Mouse (Mus musculus): ENCODE data around the gene Cemip.

Gene Cemip

GRCm38 (mm10) chr7:84028368-84028767 lies 57.9 kb downstream of the Cemip start:
- DNase-seq (ENCODE audit: low spot score in 2 of 2) = no peak

DNA sequence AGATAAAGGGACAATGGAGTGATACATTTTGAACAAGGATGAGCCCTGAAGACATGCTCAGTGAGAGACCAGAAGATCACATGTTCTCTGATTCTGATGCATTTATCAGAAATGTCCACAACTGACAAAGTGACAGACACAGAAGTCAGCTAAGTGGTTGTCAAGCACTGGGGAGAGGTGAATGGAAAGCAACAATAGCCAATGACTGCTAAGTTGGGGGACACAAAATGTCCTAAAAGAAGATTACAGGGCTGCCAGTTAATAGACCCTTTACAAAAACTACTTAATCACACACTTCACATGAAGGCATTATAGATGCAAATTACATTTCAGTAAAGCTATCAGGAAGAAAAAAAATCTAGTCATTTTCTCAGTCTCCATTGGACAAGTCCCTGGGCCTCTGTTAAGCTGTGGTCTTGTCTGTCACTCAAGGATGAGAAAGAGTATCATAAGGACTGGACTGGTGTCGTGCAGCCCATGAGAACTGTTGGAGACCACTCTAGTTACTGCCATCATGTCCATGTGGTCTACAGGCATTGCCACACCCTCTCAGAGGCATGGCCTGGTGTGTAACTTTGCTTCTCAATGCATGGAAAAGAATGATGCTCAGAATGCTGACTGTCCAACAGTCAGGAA lies 59.2 kb downstream of the Cemip start:
- no peak for DNase-seq (ENCODE audit: low spot score in 2 of 2)

DNA sequence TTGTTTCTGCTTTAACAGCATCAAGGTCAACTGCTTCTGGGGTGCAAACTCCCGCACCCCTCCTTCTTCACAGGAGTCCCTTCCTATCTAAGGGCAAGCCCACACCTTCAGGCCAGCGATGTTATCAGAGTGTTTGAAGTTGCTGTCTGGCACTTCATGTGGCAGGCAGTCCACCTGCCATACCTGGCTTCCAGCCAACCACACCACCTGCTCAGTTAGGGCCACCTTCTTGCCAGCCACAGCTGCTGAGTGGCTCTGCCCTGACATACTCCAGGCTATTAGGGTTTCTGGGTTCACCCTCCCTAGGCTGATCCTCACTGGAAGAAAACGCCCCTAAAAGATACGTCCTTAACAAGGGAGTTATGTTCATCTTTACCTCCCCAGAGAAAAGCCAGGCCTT lies 60.2 kb downstream of the Cemip start:
- no peak for DNase-seq (ENCODE audit: low spot score in 2 of 2)

- no peak for DNase-seq (ENCODE audit: low spot score in 2 of 2)
Observed at GRCm38 (mm10) chr7:84023466-84023865, 62.8 kb downstream of the Cemip start.

DNA sequence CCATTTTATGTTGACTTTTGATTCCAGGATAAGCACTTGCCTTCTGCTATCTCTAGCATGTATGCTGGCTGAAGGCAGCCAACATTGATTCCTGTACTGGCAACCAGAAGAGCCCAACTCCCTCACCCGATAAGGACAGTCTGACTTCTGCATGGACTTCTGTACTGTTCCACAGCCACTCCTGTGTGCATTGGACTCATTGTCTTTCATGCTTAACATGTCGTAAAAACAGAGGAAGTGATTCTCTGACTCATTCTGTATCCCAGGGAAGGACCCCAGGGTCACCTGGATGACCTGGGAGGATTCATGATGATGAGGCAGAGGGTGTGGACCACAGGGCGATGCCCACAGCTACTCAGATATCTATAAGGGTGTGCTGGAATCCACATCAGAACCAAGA lies 63.8 kb downstream of the Cemip start:
- no peak for DNase-seq (ENCODE audit: low spot score in 2 of 2)

- no peak for DNase-seq (ENCODE audit: low spot score in 2 of 2)
Observed at GRCm38 (mm10) chr7:84019381-84019780, 66.9 kb downstream of the Cemip start.

- no peak for DNase-seq (ENCODE audit: low spot score in 2 of 2)
Observed at GRCm38 (mm10) chr7:84018291-84019266, 67.7 kb downstream of the Cemip start.

DNA sequence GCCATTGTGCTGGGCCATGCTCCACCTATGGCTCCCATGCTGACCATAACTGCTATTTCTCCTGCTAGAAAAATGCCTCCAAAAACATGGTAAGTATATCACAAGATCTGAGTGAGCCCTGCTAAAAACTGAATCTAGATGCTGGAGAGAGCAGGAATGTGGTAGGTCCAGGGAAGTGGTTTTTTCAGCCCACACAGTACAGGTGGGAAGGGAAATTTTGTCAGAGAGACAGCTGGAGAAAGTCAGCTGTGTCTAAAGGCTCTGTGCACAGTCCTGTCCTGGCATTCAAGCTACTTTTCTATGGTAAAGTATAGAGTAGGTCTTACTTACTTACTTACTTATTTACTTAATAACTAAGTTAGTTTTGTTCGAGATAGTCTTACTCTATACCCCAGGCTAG lies 71.3 kb downstream of the Cemip start:
- DNase-seq (ENCODE audit: low spot score in 2 of 2) = no peak

DNA sequence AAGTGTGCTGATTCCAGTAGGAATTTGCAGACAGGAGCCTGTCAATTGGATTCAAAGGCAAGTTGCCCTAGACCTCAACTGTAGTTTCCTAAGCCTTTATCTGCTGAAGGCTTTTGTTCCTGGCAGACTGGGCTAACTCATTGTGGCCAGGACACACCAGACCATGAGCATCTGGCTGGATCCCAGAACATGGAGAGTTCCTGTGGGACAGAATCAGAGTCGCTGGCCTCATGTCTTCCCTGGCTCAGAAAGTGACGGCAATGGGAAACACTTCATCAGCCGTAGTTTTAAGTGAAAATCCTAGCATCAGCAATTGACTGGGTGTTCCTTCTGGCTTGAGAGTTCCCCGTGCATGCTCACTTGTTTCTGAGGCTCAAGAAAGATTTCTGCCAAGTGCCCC lies 72.6 kb downstream of the Cemip start:
- DNase-seq (ENCODE audit: low spot score in 2 of 2) = no peak

DNA sequence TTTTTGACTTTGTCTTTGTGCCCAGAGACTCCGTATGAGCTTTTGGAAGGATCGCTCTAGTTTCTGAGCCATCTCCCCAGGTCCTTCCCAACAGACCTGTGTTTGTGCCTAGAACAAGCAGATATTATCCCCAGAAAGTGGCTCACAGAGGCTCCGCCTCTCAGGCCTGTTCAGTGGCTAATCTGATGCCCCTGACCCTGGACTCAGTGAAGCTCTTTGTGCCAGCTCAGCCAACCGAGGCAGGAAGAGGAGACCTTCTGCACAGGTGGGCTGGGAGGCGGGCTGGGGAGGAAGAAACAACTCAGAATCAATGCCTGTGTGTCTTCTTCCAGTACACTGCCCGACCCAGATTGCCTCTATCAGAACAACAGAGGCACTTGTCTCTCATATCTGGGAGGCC lies 81.9 kb downstream of the Cemip start:
- no peak for DNase-seq (ENCODE audit: low spot score in 2 of 2)

GRCm38 (mm10) chr7:84001516-84001915 lies 84.8 kb downstream of the Cemip start:
- peak; percentile 9 to 20 for DNase-seq (ENCODE audit: low spot score in 2 of 2)

DNA sequence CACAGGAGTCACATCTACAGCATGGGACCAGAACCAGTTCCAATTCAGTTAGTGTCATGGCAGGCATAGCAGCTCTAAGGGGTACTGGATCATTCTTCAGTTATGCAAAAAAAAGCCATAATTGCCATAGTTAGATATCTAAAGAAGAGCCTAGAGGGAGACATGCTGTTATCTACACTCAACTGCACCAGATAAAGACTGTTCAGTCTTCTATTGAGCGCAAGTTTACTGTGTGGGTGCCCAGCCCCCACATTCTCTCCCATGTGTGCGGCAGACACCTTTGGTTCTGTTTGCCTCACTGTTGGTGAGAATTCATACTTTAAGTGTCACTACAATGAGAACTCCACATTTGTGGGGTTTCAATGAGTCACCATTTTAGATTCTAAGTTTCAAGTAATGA lies 85.6 kb downstream of the Cemip start:
- DNase-seq (ENCODE audit: low spot score in 2 of 2) = no peak

DNA sequence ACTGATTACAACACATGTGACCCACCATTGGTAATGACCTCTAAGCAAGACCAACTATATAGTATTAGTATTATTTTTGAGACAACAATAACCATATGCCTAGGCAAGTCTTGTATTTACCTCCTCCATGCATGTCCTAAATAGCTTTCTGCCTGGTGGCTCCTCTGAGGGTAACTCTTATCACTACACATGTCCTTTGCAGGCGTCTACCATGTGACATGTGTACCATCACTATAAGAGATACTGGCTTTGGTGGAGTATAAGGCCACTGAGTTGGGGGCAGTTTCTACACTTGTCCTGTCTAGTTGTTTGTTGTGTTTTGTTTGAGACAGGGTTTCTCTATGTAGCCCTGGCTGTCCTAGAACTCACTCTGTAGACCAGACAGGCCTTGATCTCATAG lies 86.7 kb downstream of the Cemip start:
- DNase-seq (ENCODE audit: low spot score in 2 of 2) = no peak

DNA sequence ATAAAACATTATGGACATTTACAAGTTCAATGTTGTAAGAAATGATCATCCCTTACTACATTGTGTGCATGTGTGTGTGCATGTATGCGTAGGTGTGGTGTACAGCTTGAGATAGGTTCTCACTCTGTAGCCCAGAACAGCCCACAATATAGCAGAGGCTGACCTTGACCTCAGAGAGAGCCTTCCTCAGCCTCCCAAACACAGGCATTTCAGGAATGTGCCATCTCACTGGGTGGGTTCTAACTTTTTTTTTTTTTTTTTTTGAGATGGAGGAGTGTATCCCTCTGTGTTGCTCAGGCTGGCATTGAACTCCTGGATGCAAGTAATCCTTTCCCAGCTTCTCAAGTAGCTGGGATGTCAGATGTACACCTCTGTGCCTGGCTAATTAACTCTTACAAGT lies 92.0 kb downstream of the Cemip start:
- no peak for DNase-seq (ENCODE audit: low spot score in 2 of 2)

DNA sequence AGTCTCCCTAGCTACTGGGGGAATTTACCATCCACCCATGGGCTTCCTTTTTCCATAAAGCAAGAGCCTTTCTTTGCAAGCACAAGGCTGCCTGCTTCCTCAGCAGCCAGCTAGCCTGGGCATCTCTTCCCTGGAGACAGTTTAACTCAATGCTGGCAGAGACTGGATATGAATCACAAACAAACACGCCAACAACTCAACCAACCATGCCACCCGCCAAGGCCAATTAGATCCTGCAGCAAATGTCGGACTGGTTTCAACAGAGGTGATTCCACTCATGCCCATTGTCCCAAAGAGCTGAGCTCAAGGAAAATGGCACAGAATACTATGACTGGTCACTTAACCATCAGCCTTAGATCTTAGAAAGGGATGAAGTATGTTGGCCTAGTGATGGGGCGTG lies 97.0 kb downstream of the Cemip start:
- DNase-seq (ENCODE audit: low spot score in 2 of 2) = no peak

- no peak for DNase-seq (ENCODE audit: low spot score in 2 of 2)
Observed at GRCm38 (mm10) chr7:83985751-83986150, 100.6 kb downstream of the Cemip start.

- no peak for DNase-seq (ENCODE audit: low spot score in 2 of 2)
Observed at GRCm38 (mm10) chr7:83982566-83982965, 103.7 kb downstream of the Cemip start.

DNA sequence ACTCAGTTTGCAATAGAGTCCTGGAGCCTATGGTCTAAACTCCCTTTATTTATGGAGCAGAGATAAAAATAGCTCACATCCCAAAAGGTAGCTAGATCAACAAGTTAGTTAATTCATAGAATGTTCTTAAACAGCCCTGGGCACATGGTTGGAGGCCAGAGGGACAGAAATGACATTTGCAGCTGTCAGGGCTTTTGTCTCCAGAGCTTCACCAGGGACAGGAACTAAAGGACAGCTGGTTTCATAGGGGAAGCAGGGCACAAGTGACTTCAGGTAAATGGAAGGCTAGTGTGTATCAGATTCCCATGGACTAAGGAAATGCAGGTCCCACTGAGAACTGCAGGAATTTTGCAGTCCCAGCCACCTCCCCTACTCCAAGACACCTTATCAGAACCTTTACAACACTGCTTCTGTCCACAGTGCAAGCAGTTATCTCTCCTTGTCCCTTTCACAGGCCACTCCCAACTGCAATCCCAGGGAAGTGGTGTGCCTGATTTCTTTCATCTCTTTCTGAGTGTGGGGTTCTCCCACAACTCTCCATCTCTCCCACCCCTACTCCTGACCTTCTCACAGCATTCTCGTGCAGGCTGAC lies 107.3 kb downstream of the Cemip start:
- DNase-seq (ENCODE audit: low spot score in 2 of 2) = no peak

GRCm38 (mm10) chr7:83978410-83978809 lies 107.9 kb downstream of the Cemip start:
- no peak for DNase-seq (ENCODE audit: low spot score in 2 of 2)

GRCm38 (mm10) chr7:83976413-83976958 lies 109.8 kb downstream of the Cemip start:
- no peak for DNase-seq (ENCODE audit: low spot score in 2 of 2)

DNA sequence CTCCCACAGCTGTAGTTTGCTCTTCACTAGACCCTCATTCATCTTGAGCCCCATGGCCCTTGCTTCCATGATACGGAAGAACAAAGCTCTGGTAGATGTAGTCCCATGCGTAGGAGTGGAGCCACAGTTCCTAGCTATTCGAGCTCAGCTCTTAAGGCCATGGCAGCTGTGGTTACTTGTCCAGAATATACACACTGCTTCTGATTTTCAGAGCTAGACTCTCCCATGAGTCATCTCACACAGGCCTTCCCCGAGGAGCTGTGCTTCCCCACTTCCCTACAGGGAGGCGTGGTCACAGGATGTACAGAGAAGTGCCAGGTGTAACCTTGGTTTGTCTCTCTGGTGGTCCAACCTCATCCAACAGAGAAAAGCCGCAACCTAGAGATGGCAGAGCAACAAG lies 111.0 kb downstream of the Cemip start:
- no peak for DNase-seq (ENCODE audit: low spot score in 2 of 2)

DNA sequence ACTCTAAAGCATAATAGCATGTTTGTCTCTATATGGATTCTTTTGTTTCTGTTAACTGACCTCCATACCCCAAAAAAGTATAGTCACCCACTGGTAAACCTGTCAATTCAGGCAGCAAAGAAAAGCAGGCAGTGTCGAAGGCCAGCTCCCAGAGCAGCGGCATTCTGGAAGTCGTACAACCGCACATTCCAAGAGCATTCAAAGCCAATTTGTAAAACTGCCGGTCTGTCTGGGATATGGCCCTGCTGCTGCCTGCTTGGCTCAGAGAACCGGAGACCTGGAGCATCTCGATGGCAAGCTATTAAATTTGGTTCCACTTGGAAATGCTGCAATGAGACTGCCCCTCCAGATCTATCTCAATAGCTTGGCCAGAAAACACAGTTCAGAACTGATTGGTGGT lies 113.8 kb downstream of the Cemip start:
- no peak for DNase-seq (ENCODE audit: low spot score in 2 of 2)
